Mouse (Mus musculus) forebrain, embryonic 10.5 days (tissue): ENCODE measurements around the gene Apod. TPM values are rescaled to one million over a fixed set of nuclear protein-coding genes. Genes with fewer than 3 reads are reported as not detected.
A peak's percentile ranks its signal among the peaks of the same experiment; 100 is the strongest.

Experiments
- DNase-seq: peaks from one replicate; pipeline ENCODE4 v3.0.0-alpha.2; 2017; ENCODE audit warnings: low spot score; ENCODE audit errors: extremely low spot score
- H3K27ac ChIP-seq: fragments of 300-500 bp; sonication (generic); 2 replicates; pipeline ENCODE4 v1.5.1; 2016; ENCODE audit warnings: mild to moderate bottlenecking
- H3K27me3 ChIP-seq: fragments of 300-500 bp; sonication (generic); 2 replicates; pipeline ENCODE4 v1.6.1; 2016; ENCODE audit warnings: mild to moderate bottlenecking; ENCODE audit not compliant: poor library complexity, severe bottlenecking
- H3K36me3 ChIP-seq: fragments of 300-500 bp; sonication (generic); replicated peaks from 2 replicates; pipeline ENCODE4 v1.6.1; 2016; ENCODE audit warnings: mild to moderate bottlenecking, moderate library complexity
- H3K4me1 ChIP-seq: fragments of 300-500 bp; sonication (generic); 2 replicates; pipeline ENCODE4 v1.6.1; 2016
- H3K4me3 ChIP-seq: fragments of 300-500 bp; sonication (generic); 2 replicates; pipeline ENCODE4 v1.5.1; 2016; ENCODE audit warnings: mild to moderate bottlenecking, moderate library complexity
- H3K9me3 ChIP-seq: fragments of 300-500 bp; sonication (generic); 2 replicates; pipeline ENCODE4 v1.6.1; 2016; ENCODE audit warnings: mild to moderate bottlenecking, moderate library complexity
- WGBS: fragments of 180-500 bp; shearing (Covaris S2); methylation state at CpG from one replicate; pipeline ENCODE4 v1.1.7; 2016; 5-methylcytosine and 5-hydroxymethylcytosine counted together
- polyA plus RNA-seq: library from polyadenylated mRNA; unstranded; fragments of >200 nt; fragmentation: Nextera tagmentation; extraction: Ambion mirVana; gene quantifications from 2 replicates; pipeline ENCODE4 v1.2.1, GENCODE M21; 2016

The Apod gene
- polyA plus RNA-seq, 1 experiment from 2014 or later, result 24.4 TPM

DNA sequence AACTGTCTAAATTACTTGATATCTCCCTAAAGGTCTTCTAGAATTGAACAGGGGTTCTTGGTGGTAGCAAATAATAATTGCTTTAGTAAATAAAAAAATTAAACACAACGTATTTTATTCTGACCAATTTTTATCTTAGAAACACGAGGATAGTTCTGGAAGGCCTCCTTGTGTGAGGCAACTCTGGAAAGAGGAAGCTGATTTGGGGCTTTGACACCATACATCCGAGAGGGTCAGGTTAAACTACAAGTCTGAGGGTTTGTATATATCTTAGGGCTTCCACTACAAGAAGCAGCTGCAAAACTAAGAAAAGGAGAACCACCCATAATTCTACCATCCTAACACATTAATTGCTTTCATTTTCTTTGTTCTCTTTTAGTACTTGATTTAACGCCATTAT is 20.8 kb downstream of the Apod start:
- DNase-seq, result no peak
- Histone ChIP-seq H3K36me3 (no peaks in the 10 kb centered on the region), H3K4me3 (no peak overlapping the region), H3K4me1 (peaks cover 5% of the 10 kb centered on the region; the same call in 1 of the 2 replicates), H3K27ac (no peak overlapping the region), H3K9me3 (no peaks in the 10 kb centered on the region), H3K27me3 (no peaks in the 10 kb centered on the region)
- 86% methylated on average over 4 of the region's 4 CpGs for WGBS

DNA sequence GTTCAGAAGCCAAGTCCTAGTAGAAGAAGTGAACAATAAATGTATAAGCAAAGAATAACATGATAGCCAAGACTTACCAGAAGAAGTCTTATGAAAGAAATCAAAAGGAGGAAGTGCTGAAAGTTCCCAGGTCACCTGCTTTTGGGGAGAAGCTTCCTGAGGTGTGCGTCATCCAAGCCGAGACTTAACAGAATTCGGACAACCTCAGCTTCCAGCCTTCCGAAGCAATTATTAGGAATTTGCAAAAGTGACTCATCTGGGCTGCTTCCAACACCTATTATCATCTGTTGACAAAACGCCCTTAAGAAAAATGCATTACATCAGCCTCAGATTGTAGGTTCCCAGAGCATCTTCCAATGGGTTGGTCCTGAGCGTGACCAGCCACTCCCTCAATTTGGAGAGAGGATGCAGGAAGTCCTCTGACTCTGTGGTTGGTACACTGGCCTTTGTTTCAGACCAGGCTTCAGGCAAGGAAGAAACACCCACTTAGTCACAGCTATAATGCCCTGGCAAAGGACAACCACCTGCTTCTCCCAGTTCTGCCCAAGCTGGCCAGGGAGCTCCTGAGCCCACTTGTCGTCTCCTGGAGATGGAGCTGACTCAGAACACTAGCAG is 23.8 kb downstream of the Apod start:
- no peaks in the 10 kb centered on the region for H3K9me3 ChIP-seq
- WGBS, result 87% methylated on average over 7 of the region's 7 CpGs
- no peaks in the 10 kb centered on the region for H3K27me3 ChIP-seq
- no peak overlapping the region for H3K4me3 ChIP-seq
- no peak overlapping the region for H3K27ac ChIP-seq
- DNase-seq, result no peak
- no peaks in the 10 kb centered on the region for H3K36me3 ChIP-seq
- H3K4me1 ChIP-seq, result peaks cover 5% of the 10 kb centered on the region; the same call in 1 of the 2 replicates

GRCm38 (mm10) chr16:31290281-31290680 is 24.3 kb downstream of the Apod start:
- Histone ChIP-seq H3K27ac (no peak overlapping the region), H3K36me3 (no peaks in the 10 kb centered on the region), H3K4me1 (peaks cover 2% of the 10 kb centered on the region; the same call in 1 of the 2 replicates), H3K9me3 (no peaks in the 10 kb centered on the region), H3K4me3 (no peak overlapping the region), H3K27me3 (no peaks in the 10 kb centered on the region)
- no peak for DNase-seq
- 91% methylated on average over 10 of the region's 10 CpGs for WGBS

DNA sequence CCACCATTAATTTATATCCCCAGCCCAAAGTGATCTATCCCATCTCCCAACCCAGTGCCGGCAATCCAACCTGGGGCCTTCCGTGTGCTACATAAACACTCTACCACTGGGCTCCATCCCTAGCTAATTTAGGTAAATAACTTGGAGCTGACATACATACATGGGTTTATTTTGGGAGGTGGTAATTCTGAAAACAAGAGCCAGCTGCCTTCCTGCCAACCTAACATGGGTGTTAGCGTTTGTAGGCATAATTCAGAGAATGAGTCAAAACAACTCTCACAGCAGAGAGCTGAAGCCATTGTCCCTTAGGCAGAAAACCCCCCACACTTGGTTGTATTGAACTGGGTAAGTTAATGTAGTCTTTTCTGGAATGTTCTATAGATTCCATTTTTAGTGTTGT is 26.9 kb downstream of the Apod start:
- WGBS, result 84% methylated on average over 3 of the region's 3 CpGs
- Histone ChIP-seq H3K36me3 (no peaks in the 10 kb centered on the region), H3K4me3 (no peak overlapping the region), H3K27me3 (no peaks in the 10 kb centered on the region), H3K9me3 (no peaks in the 10 kb centered on the region), H3K4me1 (no peaks in the 10 kb centered on the region), H3K27ac (no peak overlapping the region)
- no peak for DNase-seq

- no peaks in the 10 kb centered on the region for H3K9me3 ChIP-seq
Measured at GRCm38 (mm10) chr16:31286801-31287488, 27.7 kb downstream of the Apod start.

DNA sequence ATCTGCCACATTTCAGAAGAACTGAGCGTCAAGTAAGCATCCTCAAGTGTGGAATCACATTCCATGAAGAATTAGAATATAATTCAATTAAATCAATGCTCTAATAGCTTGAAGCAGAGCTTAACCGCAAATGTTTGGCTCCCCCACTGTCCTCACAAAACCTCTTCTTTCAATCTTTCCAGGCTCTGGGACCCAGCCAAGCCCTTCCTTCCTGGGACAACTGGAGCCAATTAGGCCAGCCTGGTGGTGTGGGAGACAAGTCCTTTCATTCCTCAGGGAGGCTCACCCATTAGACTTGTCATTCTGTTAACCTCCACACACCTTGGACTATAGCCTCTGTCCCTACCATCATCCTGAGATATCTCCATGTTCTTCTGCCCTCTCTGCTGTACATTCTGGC is 32.6 kb downstream of the Apod start:
- H3K4me1 ChIP-seq, result no peaks in the 10 kb centered on the region
- no peak overlapping the region for H3K27ac ChIP-seq
- H3K4me3 ChIP-seq, result no peak overlapping the region
- H3K36me3 ChIP-seq, result no peaks in the 10 kb centered on the region
- H3K9me3 ChIP-seq, result no peaks in the 10 kb centered on the region
- 82% methylated on average over 2 of the region's 2 CpGs for WGBS
- no peak for DNase-seq
- H3K27me3 ChIP-seq, result no peaks in the 10 kb centered on the region

More at GRCm38 (mm10) chr16:31286801-31287488, 27.7 kb downstream of the Apod start:
- H3K27me3 ChIP-seq, result no peaks in the 10 kb centered on the region
- H3K4me3 ChIP-seq, result no peak overlapping the region
- no peaks in the 10 kb centered on the region for H3K36me3 ChIP-seq
- H3K4me1 ChIP-seq, result no peaks in the 10 kb centered on the region
- no peak overlapping the region for H3K27ac ChIP-seq
- DNase-seq, result no peak
- WGBS, result 95% methylated on average over 11 of the region's 11 CpGs

DNA sequence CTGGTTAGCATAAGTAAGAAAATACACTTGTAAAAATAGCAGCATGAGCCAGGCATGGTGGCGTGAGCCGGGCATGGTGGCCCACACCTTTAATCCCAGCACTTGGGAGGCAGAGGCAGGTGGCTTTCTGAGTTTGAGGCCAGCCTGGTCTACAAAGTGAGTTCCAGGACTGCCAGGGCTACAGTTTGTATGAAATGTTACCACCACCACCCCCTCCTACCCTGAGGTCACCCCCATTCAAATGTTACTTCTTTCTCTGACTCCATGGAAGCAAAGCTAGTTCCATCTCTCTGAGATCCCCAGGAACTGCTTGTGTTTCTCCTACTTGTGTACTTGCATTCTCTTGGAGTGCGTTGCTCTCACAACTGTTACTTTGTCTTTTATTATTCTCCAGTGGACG is 34.4 kb downstream of the Apod start:
- peaks cover 4% of the 10 kb centered on the region; the same call in 1 of the 2 replicates for H3K27me3 ChIP-seq
- H3K4me3 ChIP-seq, result no peak overlapping the region
- H3K9me3 ChIP-seq, result no peaks in the 10 kb centered on the region
- no peak for DNase-seq
- H3K36me3 ChIP-seq, result no peaks in the 10 kb centered on the region
- H3K4me1 ChIP-seq, result peaks cover 14% of the 10 kb centered on the region
- H3K27ac ChIP-seq, result no peak overlapping the region
- WGBS, result 94% methylated on average over 4 of the region's 4 CpGs

- WGBS, result 76% methylated on average over 6 of the region's 6 CpGs
- H3K27ac ChIP-seq, result no peak overlapping the region
Measured at GRCm38 (mm10) chr16:31278581-31278980, 36.0 kb downstream of the Apod start.

GRCm38 (mm10) chr16:31278081-31278480 is 36.5 kb downstream of the Apod start:
- Histone ChIP-seq H3K9me3 (no peaks in the 10 kb centered on the region), H3K4me1 (peaks cover 26% of the 10 kb centered on the region), H3K4me3 (no peak overlapping the region), H3K27me3 (peaks cover 4% of the 10 kb centered on the region; the same call in 1 of the 2 replicates), H3K27ac (no peak overlapping the region), H3K36me3 (no peaks in the 10 kb centered on the region)
- DNase-seq, result no peak
- 72% methylated on average over 2 of the region's 2 CpGs for WGBS

More at GRCm38 (mm10) chr16:31278581-31278980, 36.0 kb downstream of the Apod start:
- no peaks in the 10 kb centered on the region for H3K9me3 ChIP-seq
- no peaks in the 10 kb centered on the region for H3K36me3 ChIP-seq
- no peak for DNase-seq
- H3K27me3 ChIP-seq, result peaks cover 4% of the 10 kb centered on the region; the same call in 1 of the 2 replicates
- peaks cover 21% of the 10 kb centered on the region for H3K4me1 ChIP-seq
- H3K4me3 ChIP-seq, result no peak overlapping the region

DNA sequence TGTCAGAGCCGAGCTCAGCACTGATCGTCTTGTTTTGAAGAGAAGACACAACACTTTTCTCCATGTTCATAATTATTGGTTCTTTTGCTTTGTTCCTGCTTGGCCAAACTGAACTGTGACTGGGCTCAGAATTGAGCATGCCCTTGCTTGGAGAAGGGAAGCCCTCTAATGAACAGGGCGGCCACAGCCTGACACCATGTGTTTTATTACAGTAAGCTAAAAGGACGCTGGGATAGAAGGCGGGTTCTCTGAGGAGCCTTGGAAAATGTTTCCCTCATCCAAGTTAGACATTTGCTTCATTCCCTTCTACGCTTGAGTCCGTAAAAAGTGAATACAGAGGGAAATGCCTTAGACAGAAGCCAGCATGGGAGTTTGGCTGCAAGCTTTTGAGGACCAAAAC is 37.6 kb downstream of the Apod start:
- no peak overlapping the region for H3K27ac ChIP-seq
- no peak overlapping the region for H3K4me3 ChIP-seq
- H3K4me1 ChIP-seq, result peaks cover 37% of the 10 kb centered on the region
- no peaks in the 10 kb centered on the region for H3K9me3 ChIP-seq
- WGBS, result 89% methylated on average over 7 of the region's 7 CpGs
- peaks cover 9% of the 10 kb centered on the region for H3K36me3 ChIP-seq
- DNase-seq, result no peak
- H3K27me3 ChIP-seq, result peaks cover 4% of the 10 kb centered on the region; the same call in 1 of the 2 replicates

DNA sequence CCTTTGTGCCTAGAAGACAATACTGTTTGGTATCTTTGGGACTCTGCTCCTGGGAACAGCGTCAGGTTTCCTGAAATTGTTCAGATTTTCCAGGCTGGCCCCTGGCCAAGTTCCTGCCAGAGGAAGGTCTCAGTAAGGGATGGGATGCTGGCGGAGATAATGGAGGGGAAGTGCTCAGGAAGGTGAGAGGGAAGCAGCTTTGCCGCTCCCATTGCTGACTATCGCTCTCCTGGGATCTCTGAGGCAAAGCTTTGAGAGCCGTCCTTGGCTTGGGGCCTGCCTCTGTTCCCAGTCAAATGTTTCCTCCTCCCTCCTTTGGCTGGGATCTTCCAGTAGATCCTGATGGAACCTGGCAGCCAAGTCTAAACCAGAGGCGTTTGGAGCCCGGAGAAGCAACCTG is 38.1 kb downstream of the Apod start:
- WGBS, result 73% methylated on average over 7 of the region's 7 CpGs
- Histone ChIP-seq H3K9me3 (no peaks in the 10 kb centered on the region), H3K36me3 (peaks cover 13% of the 10 kb centered on the region), H3K27ac (0 out of 2 replicates have a peak overlapping the region, but pooled peaks have one; percentile 15), H3K4me1 (peaks cover 37% of the 10 kb centered on the region), H3K4me3 (no peak overlapping the region), H3K27me3 (peaks cover 4% of the 10 kb centered on the region; the same call in 1 of the 2 replicates)
- no peak for DNase-seq

GRCm38 (mm10) chr16:31274674-31275460 is 39.7 kb downstream of the Apod start, which contains the start of gene Ppp1r2:
Ppp1r2 (minus strand) TSS chr16:31275277.
- under 1% methylated on average over 83 of the region's 83 CpGs for WGBS
- Histone ChIP-seq H3K27ac (peak within 1 kb of the TSS; percentile 98), H3K36me3 (peaks cover 26% of the 10 kb centered on the region), H3K27me3 (peaks cover 4% of the 10 kb centered on the region; the same call in 1 of the 2 replicates), H3K9me3 (no peaks in the 10 kb centered on the region), H3K4me3 (peak within 1 kb of the TSS; percentile 87), H3K4me1 (peaks cover 37% of the 10 kb centered on the region)
- peak; percentile 90 for DNase-seq
